Mouse (Mus musculus) CD8-positive naive resting alpha-beta T cell, adult 57 days (primary cell): ENCODE data around the gene Olfr1204. TPM values are rescaled to one million over a fixed set of nuclear protein-coding genes. Genes with fewer than 3 reads are reported as not detected.

Source experiments
- total RNA-seq: library from RNA; stranded (reverse); gene quantifications from one replicate; pipeline ENCODE4 v1.2.4, GENCODE M21; 2023

Gene Olfr1204
- total RNA-seq = not detected

DNA sequence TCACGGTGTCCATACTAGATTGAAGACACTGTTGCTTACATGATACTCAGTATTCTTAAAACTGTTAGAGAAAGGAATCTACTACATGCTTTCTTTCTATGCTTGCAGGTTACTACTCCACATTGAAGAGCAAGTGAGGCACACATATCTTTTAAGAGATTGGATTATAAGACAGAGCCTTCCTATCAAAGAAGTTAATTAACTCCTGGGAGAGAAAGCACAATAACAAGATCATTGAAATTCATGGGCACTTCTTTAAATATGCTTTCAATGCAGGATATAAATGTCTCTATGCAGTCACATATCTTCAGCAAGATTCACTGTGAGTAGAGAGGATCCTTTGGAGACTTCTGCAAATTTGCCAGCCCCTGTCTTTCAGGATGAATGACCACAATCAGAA lies at the start of gene Olfr1204:
Gene Olfr1204 (plus strand): TSS at position 301 of the 400 bp plus-strand sequence.

GRCm38 (mm10) chr2:88814196-88814595 lies 34.9 kb upstream of the Olfr1204 start, which contains the start of gene Olfr1202:
Gene Olfr1202, plus strand, starts transcription at chr2:88814496.

GRCm38 (mm10) chr2:88829437-88829836 lies 19.7 kb upstream of the Olfr1204 start, which contains the start of gene Olfr1205:
Gene Olfr1205, plus strand, starts transcription at chr2:88829737.

DNA sequence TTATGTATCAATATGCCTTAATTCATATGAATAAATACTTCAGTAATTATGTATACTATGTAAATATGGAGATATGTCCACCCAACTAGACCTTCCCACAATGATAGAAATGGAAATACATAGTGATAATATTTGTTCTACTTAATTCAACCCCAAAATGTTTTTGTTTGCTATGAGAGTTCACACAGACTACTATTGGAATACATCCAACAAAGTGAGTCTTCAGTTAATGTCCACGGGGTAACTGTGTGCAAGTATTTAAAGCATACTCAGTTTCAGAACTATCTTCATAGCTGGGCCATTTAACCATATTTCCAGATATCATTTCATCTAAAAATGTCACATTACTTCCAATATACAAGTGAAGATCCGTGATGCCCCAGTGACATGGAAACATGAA lies 13.8 kb downstream of the Olfr1204 start, which contains the start of gene Olfr1206:
Gene Olfr1206 (plus strand): TSS at position 301 of the 400 bp plus-strand sequence.

DNA sequence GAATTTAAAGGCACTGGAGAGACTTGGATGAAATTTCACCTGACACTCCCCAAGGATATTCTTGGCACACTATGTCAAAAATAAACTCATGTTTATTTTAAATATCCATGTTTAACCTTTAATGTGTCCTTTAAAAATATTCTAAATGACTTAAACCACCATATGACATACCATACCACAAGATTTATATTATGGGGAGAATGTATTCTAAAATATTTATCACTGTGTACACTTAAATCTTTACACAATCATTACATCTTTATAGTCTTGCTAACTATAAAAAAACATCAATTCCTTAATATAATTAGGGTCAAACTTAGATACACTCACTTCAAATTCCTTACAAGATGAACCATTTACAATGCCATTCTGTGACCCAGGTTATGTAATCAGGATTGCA lies 53.1 kb downstream of the Olfr1204 start, which contains the start of gene Olfr1208:
Gene Olfr1208 (minus strand): TSS at position 101 of the 400 bp plus-strand sequence.

Other genes starting within 250 kb of the Olfr1204 start
- gene Olfr1191-ps1, start 208.8 kb upstream of the Olfr1204 start, total RNA-seq = 0.12 TPM
- not detected for gene Olfr1192-ps1, start 200.8 kb upstream of the Olfr1204 start, total RNA-seq
- gene Olfr1193, start 173.7 kb upstream of the Olfr1204 start, total RNA-seq = not detected
- not detected for gene Olfr1195, start 160.1 kb upstream of the Olfr1204 start, total RNA-seq
- gene Olfr1196, start 144.7 kb upstream of the Olfr1204 start, total RNA-seq = not detected
- not detected for gene Olfr1197, start 116.9 kb upstream of the Olfr1204 start, total RNA-seq
- not detected for gene Olfr1198, start 97.9 kb upstream of the Olfr1204 start, total RNA-seq
- gene Olfr1199, start 88.8 kb upstream of the Olfr1204 start, total RNA-seq = not detected
- gene Olfr1200, start 78.8 kb upstream of the Olfr1204 start, total RNA-seq = not detected
- gene Olfr1201, start 56.3 kb upstream of the Olfr1204 start, total RNA-seq = not detected
- gene Olfr1202, start 34.8 kb upstream of the Olfr1204 start, total RNA-seq = not detected
- not detected for gene Olfr1205, start 19.6 kb upstream of the Olfr1204 start, total RNA-seq
- gene Olfr1206, start 13.9 kb downstream of the Olfr1204 start, total RNA-seq = not detected
- gene Olfr1208, start 53.0 kb downstream of the Olfr1204 start, total RNA-seq = not detected
- not detected for gene Olfr1209, start 65.9 kb downstream of the Olfr1204 start, total RNA-seq
- not detected for gene Olfr1211, start 88.8 kb downstream of the Olfr1204 start, total RNA-seq
- not detected for gene Olfr1212, start 104.7 kb downstream of the Olfr1204 start, total RNA-seq
- not detected for gene Gm13762, start 131.0 kb downstream of the Olfr1204 start, total RNA-seq
- not detected for gene Olfr1214, start 143.4 kb downstream of the Olfr1204 start, total RNA-seq
- gene Olfr1215, start 157.7 kb downstream of the Olfr1204 start, total RNA-seq = not detected
- not detected for gene Olfr1216, start 169.0 kb downstream of the Olfr1204 start, total RNA-seq
- gene Olfr1217, start 182.8 kb downstream of the Olfr1204 start, total RNA-seq = not detected
- gene Olfr1218, start 211.9 kb downstream of the Olfr1204 start, total RNA-seq = not detected
- gene Olfr1219, start 234.2 kb downstream of the Olfr1204 start, total RNA-seq = not detected